Mouse (Mus musculus) right cerebral cortex, postnatal 4 days (tissue): ENCODE measurements around the gene Ocrl.

ENCODE experiments used
- DNase-seq: peaks from one replicate; pipeline ENCODE4 v3.0.0-alpha.2; 2022

The Ocrl gene

GRCm38 (mm10) chrX:47985000-47985619 lies 72.9 kb downstream of the Ocrl start:
- DNase-seq = peak; percentile 67

DNA sequence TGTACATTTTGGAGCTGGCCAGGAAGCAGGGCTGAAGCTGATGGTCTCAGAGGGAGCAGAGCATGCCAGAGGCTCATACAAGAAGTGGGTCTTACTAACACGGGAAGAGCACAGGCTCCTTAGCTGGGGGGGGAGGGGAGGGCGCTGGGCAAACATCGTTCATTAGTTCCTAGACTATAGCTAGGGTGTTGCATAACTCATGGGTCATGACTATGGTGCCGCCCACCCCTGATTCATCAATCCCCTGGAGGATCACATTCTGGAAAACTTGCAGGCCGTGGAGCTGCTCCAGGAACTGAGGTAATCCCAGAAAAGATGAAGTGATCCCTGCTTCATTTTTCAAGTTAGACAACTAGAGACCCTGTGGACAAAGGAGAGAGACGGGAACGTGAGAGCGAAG lies 75.8 kb downstream of the Ocrl start:
- DNase-seq = no peak

- peak; percentile 81 for DNase-seq
These were observed 80.4 kb downstream of the Ocrl start for GRCm38 (mm10) chrX:47992606-47993005.

- no peak for DNase-seq
These were observed 86.2 kb downstream of the Ocrl start for GRCm38 (mm10) chrX:47998412-47998811.

DNA sequence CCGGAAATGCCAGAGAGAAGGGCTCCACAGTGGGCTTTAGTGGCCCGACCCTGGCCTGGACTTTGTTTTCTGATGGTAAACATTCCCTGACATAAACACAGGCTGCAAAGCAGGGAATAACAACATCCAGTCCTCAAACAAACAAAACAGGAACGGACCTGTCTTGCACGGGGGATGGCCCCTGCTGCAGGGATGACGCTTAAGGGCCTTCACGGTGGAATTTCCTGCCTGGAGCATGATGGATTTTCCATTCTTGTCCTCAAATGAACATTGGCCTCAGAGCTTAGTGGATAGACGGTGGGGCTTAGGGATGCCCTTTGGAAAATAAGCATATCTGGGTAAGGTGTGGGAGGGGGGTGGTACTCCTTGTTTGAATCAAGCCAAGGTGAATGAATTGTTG lies 89.0 kb downstream of the Ocrl start:
- no peak for DNase-seq

GRCm38 (mm10) chrX:48004786-48005185 lies 92.6 kb downstream of the Ocrl start:
- DNase-seq = no peak

DNA sequence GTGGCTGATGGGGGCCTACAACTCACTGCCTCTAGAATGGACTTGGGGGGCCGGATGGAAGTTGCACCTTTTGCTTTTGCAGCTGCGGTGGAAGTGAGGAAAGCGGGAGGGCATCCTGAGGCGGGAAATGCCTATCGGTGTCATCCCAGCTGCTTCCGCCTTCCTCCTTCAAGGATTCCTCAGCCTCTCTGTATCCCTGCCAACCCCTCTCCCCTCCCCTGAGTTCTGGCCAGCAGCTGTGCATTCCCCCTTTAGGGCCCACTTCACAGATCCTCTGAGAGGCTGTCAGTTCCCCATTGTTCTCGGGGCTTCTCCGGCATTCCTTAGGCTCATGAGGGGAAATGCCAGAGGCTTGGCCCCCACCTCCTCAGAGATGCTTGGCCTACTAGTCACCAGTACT lies 93.9 kb downstream of the Ocrl start:
- no peak for DNase-seq

GRCm38 (mm10) chrX:48011656-48012055 lies 99.5 kb downstream of the Ocrl start:
- no peak for DNase-seq
